Mouse (Mus musculus) olfactory bulb, adult 2 months (tissue): ENCODE results near the gene Gm17124.
"Not testable (repeated sequence)": the region's sequence is repeated elsewhere in the genome, so short reads cannot be mapped to it uniquely, and the experiment has no call there.

Experiments used
- CTCF ChIP-seq: fragments of 200-500 bp; IDR thresholded peaks from 2 replicates; pipeline ENCODE4 v1.5.1; 2012; ENCODE audit warnings: low read depth, mild to moderate bottlenecking, low read length, moderate library complexity; ENCODE audit not compliant: insufficient read depth
- POLR2A ChIP-seq: fragments of 200-500 bp; IDR thresholded peaks from 2 replicates; pipeline ENCODE4 v1.6.1; 2012; ENCODE audit warnings: mild to moderate bottlenecking, low read depth, low read length, moderate library complexity; ENCODE audit not compliant: insufficient read depth

GRCm38 (mm10) chr14:42599782-42600181 lies at the start of gene Gm17124:
- TF ChIP-seq CTCF, POLR2A: not testable (repeated sequence)
